Mouse (Mus musculus): ENCODE measurements at regions not wholly inside any gene's neighbourhood (a gene's known extent, or its start where the extent isn't known, plus 50 kb on each side); places are given as distances from the start of the nearest gene placed in this dataset.

DNA sequence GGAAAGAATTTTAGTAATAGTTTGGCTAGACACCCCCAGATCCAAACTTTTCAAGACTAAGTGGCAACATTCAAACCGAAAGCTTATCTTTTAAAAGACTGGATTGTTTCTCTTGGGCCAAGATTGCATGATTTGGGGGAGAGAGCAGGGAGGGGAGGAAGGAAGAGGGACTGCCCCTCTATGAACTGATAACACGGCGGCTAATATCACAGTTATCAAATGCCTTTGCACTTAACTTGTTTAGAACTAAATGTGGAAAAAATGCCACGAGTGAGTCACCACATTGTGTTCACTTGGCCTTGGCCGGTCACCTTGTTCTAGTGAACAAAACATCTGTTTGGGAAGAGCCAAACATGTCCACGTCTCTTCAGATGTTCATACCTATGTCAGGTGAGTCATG, 92.3 kb downstream of the Tes start:
- no peaks in the 10 kb centered on the region for H3K9me3 ChIP-seq
- H3K27ac ChIP-seq: no peak overlapping the region
- no peaks in the 10 kb centered on the region for H3K27me3 ChIP-seq (ENCODE audit: insufficient read depth, poor library complexity, severe bottlenecking)
- no peak for DNase-seq (ENCODE audit: low spot score)
- no peak overlapping the region for H3K4me3 ChIP-seq
- H3K36me3 ChIP-seq: no peaks in the 10 kb centered on the region
- no peaks in the 10 kb centered on the region for H3K4me1 ChIP-seq
- 53% methylated on average over 6 of the region's 6 CpGs for WGBS

DNA sequence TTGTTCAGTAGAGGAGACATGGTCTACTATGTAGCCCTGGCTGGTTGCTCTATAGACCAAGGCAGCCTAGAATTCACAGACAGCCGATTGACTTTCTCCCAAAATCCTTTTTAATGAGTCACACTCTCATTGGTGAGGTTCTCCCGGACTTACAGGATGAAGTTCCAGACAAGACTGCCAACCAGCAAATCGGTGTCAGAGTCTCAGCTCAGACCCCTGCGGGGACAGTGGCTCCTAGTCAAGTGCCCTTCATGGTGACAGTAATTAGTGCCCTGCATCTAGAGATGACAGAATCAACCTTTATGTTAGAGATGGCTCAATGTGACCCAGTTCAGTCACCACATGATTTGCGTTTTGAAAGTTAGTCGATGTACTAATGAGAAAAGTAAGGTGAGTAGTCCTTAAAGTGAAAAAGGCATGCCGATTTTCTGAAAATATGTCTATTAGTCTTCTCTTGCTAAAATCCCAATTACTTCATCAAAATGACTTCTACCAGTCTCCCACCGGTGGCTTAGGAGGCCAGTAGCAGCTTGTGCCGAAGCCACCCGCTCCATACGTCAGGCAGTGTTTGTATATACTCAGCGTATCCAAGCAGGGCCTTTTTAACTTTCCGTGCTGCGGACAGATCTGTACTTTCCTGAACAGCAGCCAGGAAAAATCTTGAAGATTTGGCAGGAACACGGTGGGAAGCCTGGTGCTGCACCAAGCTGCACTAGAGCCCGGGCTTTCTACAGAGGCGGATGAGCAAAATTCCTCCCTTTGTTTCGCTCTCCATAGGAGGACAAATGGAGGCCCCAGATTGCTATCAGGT, 105.2 kb downstream of the Tes start:
- Histone ChIP-seq H3K36me3 (no peaks in the 10 kb centered on the region), H3K27ac (peak overlapping the region; percentile 59; the same call in 1 of the 2 replicates), H3K27me3 (ENCODE audit: insufficient read depth, poor library complexity, severe bottlenecking) (no peaks in the 10 kb centered on the region), H3K4me3 (no peak overlapping the region), H3K9me3 (no peaks in the 10 kb centered on the region), H3K4me1 (peaks cover 28% of the 10 kb centered on the region)
- 65% methylated on average over 18 of the region's 18 CpGs for WGBS
- DNase-seq (ENCODE audit: low spot score): peak; percentile 77

DNA sequence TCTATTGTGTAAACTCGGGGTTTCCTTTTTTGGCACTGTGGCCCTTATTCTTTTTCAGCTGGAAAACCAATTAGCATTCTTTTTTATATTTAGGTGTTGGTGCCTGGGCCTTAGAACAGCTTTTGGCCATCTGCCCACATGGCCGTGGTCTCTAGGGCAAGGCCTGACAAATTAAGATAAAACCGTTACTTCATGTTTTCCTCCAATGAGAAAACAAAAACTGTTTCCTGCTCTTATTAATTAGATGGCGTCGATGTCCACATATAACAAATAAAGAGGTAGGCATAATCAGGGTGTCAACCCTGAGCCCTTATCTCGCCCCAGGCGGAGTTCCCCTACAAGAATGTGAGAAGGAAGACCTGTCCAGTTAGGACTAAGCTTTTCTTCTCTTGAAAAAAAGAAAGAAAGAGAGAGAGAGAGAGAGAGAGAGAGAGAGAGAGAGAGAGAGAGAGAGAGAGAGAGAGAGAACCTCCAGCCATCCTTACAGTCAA, 105.9 kb downstream of the Tes start:
- no peak overlapping the region for H3K4me3 ChIP-seq
- H3K9me3 ChIP-seq: no peaks in the 10 kb centered on the region
- H3K27me3 ChIP-seq (ENCODE audit: insufficient read depth, poor library complexity, severe bottlenecking): no peaks in the 10 kb centered on the region
- DNase-seq (ENCODE audit: low spot score): no peak
- no peaks in the 10 kb centered on the region for H3K36me3 ChIP-seq
- H3K27ac ChIP-seq: peak overlapping the region; percentile 59; the same call in 1 of the 2 replicates
- WGBS: 58% methylated on average over 7 of the region's 7 CpGs
- peaks cover 22% of the 10 kb centered on the region for H3K4me1 ChIP-seq

DNA sequence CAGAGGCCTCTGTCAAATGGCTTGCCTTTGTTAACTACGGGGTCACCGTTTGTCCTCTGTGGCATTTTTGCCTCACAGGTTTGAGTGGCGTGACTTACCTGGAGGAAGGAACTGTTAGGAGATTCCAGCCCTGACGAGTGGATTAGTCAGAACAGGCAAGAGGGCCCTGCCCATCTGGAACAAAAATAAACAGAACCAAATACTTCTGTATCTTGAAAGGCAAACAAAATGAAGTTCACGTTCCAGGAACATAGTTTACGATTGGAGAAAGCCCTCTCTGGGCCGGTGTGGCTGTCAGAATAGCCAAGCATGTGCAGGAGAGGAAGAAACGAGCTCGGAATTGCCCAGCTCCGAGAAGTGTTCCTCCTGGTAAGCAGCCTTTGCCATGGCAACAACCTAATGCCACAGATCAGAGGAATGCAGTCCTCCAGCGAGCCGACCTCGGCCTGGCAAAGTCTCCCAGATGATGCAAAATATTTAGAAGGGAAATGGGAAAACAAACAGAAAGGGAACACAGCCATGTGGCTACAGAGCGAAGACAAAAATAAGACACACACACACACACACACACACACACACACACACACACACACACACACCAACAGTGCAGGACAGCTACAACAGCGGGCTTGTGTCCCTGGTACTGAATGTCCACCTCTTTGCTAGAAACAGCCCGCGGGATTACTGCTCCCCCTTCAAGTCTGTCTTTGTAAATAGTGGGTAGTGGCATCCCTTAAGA, 106.5 kb downstream of the Tes start:
- Histone ChIP-seq H3K4me1 (peaks cover 22% of the 10 kb centered on the region), H3K9me3 (no peaks in the 10 kb centered on the region), H3K27ac (peak overlapping the region; percentile 59; the same call in 1 of the 2 replicates), H3K36me3 (no peaks in the 10 kb centered on the region), H3K27me3 (ENCODE audit: insufficient read depth, poor library complexity, severe bottlenecking) (no peaks in the 10 kb centered on the region), H3K4me3 (no peak overlapping the region)
- peak; percentile 78 for DNase-seq (ENCODE audit: low spot score)
- WGBS: 29% methylated on average over 16 of the region's 17 CpGs

DNA sequence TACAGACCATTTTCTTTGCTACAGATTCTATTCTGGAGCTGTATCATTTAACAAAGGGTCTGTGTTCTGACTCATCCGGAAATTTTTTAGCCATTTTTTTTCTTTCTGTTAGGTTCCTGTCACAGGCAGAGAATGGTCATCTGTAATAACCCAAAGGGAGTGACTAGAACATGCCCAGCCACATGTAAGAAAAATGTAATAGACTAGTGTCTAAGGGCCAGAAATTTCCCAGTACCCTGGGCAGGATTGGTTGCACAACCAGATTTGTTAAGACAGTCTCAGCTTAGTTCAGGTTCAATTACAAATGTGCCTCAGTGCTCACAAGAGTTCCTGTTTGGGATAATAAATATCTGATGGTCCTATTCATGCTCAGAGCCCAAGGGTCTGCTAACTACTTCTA, 107.1 kb downstream of the Tes start:
- H3K27ac ChIP-seq: no peak overlapping the region
- WGBS: 78% methylated on average over 1 of the region's 1 CpGs

DNA sequence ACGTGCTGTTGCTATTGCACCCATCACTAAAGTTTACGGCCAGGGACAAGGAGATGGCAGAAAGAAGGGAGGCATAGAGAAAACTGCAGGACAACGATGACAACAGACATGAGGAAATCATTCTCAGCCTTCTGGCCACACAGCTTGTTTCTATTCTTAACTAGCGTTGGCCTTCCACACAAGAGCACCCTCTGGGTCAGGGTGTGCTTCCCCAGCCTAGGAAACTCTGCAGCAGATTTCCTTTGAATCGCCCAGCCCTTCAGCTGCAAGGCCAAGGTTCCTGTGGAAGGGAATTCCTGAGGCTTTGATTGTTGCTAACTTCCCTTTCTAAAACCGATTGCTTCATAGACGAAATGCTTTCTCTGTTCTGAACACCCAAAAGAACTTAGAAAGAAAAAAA, 103.8 kb upstream of the Cav2 start:
- Histone ChIP-seq H3K9me3 (no peaks in the 10 kb centered on the region), H3K4me3 (no peak overlapping the region), H3K27ac (peak overlapping the region; percentile 47; the same call in 1 of the 2 replicates), H3K4me1 (peaks cover 6% of the 10 kb centered on the region; the same call in 1 of the 2 replicates), H3K36me3 (no peaks in the 10 kb centered on the region), H3K27me3 (ENCODE audit: insufficient read depth, poor library complexity, severe bottlenecking) (no peaks in the 10 kb centered on the region)
- WGBS: 44% methylated on average over 7 of the region's 7 CpGs
- no peak for DNase-seq (ENCODE audit: low spot score)

More for the DNA sequence above, 107.1 kb downstream of the Tes start:
- no peaks in the 10 kb centered on the region for H3K27me3 ChIP-seq (ENCODE audit: insufficient read depth, poor library complexity, severe bottlenecking)
- no peaks in the 10 kb centered on the region for H3K36me3 ChIP-seq
- no peak for DNase-seq (ENCODE audit: low spot score)
- no peak overlapping the region for H3K4me3 ChIP-seq
- H3K4me1 ChIP-seq: peaks cover 24% of the 10 kb centered on the region
- H3K9me3 ChIP-seq: no peaks in the 10 kb centered on the region

DNA sequence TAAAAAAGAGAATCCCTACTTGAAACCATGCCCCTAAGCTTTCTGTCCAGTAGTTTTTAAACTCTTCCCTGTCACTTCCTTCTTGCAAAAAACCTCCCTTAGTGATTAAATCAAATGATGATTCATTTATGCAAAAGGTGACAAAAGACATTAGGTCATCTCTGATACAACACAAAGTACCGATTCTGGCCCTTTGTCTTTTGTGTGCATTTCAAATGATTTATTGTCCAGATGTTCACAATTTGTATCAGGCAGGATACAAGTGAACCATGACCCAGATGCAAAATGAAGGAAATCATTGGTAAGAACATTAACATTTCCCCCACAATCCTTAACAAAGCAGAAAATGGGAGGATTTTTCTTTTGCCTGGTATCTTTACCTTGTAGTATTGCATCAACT, 101.5 kb upstream of the Cav2 start:
- no peak overlapping the region for H3K27ac ChIP-seq
- WGBS: 70% methylated on average over 1 of the region's 1 CpGs
- no peaks in the 10 kb centered on the region for H3K27me3 ChIP-seq (ENCODE audit: insufficient read depth, poor library complexity, severe bottlenecking)
- H3K4me1 ChIP-seq: peaks cover 6% of the 10 kb centered on the region; the same call in 1 of the 2 replicates
- H3K4me3 ChIP-seq: no peak overlapping the region
- no peaks in the 10 kb centered on the region for H3K36me3 ChIP-seq
- DNase-seq (ENCODE audit: low spot score): no peak
- no peaks in the 10 kb centered on the region for H3K9me3 ChIP-seq

DNA sequence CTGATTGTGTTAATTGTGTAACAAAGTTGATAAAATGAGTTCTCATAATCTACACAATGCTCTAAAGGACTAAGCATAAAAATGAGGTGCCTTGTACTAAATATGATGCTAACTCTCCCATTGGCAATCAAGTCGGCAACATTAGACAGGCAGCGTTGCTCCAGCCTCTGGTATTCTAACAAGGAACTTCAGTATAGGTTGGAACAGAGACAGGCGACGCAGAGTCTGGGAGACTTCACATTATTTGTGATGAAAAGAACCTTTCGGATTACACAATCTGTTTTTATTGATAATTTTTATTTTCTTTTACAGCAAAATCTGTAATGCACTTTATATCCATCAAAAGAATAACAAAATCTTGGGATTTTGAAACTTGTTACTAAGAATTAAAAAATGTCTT, 94.4 kb upstream of the Cav2 start:
- Histone ChIP-seq H3K27me3 (ENCODE audit: insufficient read depth, poor library complexity, severe bottlenecking) (0 out of 2 replicates have a peak, but pooled peaks cover 7% of the 10 kb centered on the region), H3K4me3 (no peak overlapping the region), H3K4me1 (no peaks in the 10 kb centered on the region), H3K27ac (no peak overlapping the region), H3K9me3 (no peaks in the 10 kb centered on the region), H3K36me3 (no peaks in the 10 kb centered on the region)
- WGBS: 85% methylated on average over 5 of the region's 5 CpGs
- DNase-seq (ENCODE audit: low spot score): no peak

DNA sequence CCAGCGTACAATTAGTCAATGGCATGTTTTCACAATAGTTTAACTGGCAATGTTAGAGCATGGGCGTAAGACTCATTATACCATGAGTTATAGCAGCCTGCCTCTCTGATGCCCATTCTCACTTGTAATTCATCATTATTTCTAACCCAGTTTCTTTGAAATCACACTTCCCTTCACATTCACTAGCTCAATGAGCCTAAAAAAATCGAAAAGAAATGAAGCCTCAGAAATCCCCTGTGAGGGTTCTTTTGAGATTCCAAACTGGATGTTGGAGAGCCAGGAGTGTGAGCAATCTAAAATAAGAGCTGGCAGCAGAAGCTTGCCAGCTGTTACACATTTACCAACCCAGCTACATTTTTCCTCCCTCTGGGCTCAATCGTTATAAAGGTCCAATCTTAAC, 93.9 kb upstream of the Cav2 start:
- no peaks in the 10 kb centered on the region for H3K4me1 ChIP-seq
- H3K36me3 ChIP-seq: no peaks in the 10 kb centered on the region
- H3K9me3 ChIP-seq: no peaks in the 10 kb centered on the region
- no peak overlapping the region for H3K27ac ChIP-seq
- H3K4me3 ChIP-seq: no peak overlapping the region
- 76% methylated on average over 4 of the region's 4 CpGs for WGBS
- no peak for DNase-seq (ENCODE audit: low spot score)
- H3K27me3 ChIP-seq (ENCODE audit: insufficient read depth, poor library complexity, severe bottlenecking): peaks cover 7% of the 10 kb centered on the region; the same call in 1 of the 2 replicates

DNA sequence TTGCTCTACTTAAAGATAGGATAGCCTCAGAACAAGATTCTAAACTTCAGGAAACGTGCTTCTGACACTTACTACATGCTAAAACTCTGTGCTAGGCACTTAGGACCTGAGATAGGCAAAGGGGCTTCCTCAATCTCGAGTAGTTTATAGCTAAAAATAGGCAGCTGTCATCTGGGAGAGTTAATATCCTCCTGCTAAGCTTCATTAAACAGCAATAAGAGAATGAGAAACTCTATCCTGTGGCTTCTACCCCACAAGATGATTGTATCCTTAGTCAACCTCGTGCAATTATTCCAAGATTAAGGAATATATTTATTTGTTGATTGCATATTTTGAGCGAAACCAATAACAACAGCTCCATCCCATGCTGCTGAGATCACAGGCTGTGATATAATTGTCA, 85.4 kb upstream of the Cav2 start:
- WGBS: 51% methylated on average over 4 of the region's 4 CpGs
- DNase-seq (ENCODE audit: low spot score): no peak
- Histone ChIP-seq H3K4me1 (peaks cover 5% of the 10 kb centered on the region; the same call in 1 of the 2 replicates), H3K27me3 (ENCODE audit: insufficient read depth, poor library complexity, severe bottlenecking) (peaks cover 46% of the 10 kb centered on the region), H3K9me3 (no peaks in the 10 kb centered on the region), H3K36me3 (no peaks in the 10 kb centered on the region), H3K27ac (no peak overlapping the region), H3K4me3 (no peak overlapping the region)

DNA sequence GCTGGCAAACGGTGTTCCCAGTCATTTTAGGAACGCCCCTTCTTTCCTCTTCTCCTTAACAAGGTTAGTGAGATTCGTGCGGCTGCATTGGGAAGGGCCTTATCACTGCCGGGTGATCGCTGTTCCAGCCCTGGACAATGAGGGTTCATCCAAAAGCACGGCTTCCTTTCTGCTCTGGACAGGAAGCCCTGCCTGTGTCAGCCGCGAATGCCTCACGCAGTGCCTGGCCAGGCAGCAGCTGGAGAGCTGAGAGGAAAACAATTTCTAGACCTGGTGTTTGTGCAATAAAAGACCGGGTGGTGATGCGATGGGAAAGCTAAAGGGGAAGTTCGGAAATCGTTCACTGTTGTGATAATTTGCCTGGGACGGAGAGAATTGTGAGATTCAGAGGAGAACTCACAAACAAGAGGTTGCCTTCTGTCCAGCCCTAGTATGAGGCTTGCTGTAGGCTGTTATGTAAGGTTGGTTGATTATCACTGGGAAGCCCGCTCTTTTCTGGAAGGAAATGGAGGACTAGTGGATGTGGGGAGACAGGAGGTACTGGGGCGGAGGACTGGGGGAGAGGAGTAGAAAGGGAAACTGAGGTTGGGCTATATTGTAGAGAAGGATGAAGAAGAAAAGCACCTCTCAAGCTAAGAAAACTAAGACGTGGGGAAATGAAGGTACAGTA, 83.1 kb upstream of the Cav2 start:
- H3K4me3 ChIP-seq: peak overlapping the region; percentile 38
- no peaks in the 10 kb centered on the region for H3K9me3 ChIP-seq
- H3K36me3 ChIP-seq: no peaks in the 10 kb centered on the region
- peak overlapping the region; percentile 42 for H3K27ac ChIP-seq
- no peak for DNase-seq (ENCODE audit: low spot score)
- 49% methylated on average over 18 of the region's 18 CpGs for WGBS
- H3K4me1 ChIP-seq: peaks cover 5% of the 10 kb centered on the region; the same call in 1 of the 2 replicates
- peaks cover 48% of the 10 kb centered on the region for H3K27me3 ChIP-seq (ENCODE audit: insufficient read depth, poor library complexity, severe bottlenecking)

DNA sequence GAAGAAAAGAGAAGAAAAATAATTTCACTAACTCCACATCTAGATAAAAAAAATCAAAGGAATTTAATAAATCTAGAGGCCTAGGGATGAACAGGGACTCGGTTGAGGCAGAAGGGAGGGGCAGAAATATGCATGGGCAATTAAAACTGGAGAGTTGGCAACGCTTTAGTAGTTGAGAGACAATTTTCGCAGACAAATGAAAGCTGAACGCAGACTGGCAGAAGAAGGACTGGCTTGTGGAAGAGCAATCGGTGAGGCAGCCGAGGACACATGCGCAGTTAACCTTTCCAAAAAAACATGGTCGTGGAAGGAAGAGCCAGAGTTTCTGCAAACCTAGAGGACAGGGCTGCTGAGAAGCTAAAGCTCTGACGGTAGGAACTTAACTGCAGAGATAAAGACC, 82.1 kb upstream of the Cav2 start:
- Histone ChIP-seq H3K9me3 (no peaks in the 10 kb centered on the region), H3K4me3 (no peak overlapping the region), H3K4me1 (peaks cover 5% of the 10 kb centered on the region; the same call in 1 of the 2 replicates), H3K27me3 (ENCODE audit: insufficient read depth, poor library complexity, severe bottlenecking) (peaks cover 38% of the 10 kb centered on the region), H3K36me3 (no peaks in the 10 kb centered on the region), H3K27ac (0 out of 2 replicates have a peak overlapping the region, but pooled peaks have one; percentile 52)
- DNase-seq (ENCODE audit: low spot score): no peak
- WGBS: 63% methylated on average over 9 of the region's 9 CpGs

All from heart, embryonic 10.5 days (tissue).